Mouse (Mus musculus) bone marrow macrophage, adult 2 months (primary cell): ENCODE data around the gene Pla2g1b.

ENCODE experiments used
- CTCF ChIP-seq: IDR thresholded peaks from 2 replicates; pipeline ENCODE4 v1.5.1; 2012; ENCODE audit warnings: low read depth, mild to moderate bottlenecking, low read length, moderate library complexity
- POLR2A ChIP-seq: IDR thresholded peaks from 2 replicates; pipeline ENCODE4 v1.6.1; 2012; ENCODE audit warnings: mild to moderate bottlenecking, low read depth, low read length, borderline replicate concordance

DNA sequence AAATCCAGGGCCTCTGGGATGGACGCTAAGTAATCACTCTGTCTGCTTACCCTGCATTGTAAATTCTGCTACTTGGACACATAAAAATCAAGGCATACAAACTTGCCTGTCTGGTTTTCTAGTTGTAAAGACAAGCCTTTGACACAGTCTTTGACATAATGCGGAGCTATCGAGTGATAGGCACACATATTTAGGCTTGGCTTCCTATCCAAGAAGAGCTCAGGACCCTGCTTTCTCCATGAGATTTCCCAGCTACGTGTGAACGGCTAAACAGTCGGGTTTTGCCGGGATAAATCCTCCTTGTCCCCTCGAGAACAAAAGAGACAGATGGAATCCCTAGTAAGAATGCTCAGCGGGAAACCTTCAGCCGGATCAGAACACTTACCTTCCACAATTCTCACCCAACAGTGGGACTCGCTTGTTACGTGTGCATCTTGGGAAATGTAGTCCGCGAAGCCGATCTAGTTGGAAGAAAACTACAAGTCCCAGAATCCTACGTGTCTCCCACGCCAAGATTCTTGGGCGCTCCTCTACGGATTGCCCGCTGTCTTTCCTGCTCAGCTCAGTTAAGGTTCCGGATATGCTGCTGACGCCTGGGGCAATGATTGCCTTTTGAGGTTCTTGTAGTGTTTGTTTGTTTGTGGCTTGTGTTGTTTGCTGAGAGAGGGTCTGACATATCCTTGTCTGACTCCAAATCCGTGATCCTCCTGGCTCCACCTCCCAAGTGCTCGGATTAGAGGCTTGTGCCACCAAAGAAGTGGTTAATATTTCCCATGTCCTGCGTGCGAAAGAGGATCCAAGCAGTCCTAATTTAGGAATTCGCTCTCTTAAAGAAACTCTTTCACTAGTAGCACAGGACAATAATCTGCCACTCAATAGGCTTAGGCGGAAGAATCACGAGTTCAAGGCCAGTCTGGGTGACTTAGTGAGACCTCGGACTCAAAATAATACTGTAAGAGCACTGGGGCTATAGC, 18.2 kb downstream of the Pla2g1b start, which contains the start of gene Sirt4:
- TF ChIP-seq CTCF (no peak), POLR2A (no peak)
